Mouse (Mus musculus): ENCODE results near the gene Fgfr4. TPM values are rescaled to one million over a fixed set of nuclear protein-coding genes. Genes with fewer than 3 reads are reported as not detected.
"Not testable (repeated sequence)": the region's sequence is repeated elsewhere in the genome, so short reads cannot be mapped to it uniquely, and the experiment has no call there.

Fgfr4 gene
- polyA plus RNA-seq, 1 experiment = not detected

DNA sequence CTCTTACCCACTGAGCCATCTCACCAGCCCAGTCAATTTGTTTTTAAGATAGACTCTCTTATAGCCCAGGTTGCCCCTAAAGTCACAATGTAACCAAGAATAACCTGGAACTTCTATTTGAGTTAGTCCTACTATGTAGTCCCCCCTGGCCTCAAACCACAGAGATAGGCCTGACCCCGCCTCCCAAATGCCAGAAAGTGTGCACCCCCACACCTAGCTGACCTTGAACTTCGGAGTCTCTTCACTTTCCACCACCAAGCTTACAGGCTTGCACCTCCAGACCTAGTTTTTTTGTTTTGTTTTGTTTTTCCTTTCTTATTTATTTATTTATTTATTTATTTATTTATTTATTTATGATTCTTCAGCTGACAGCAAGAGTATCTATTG is 29.3 kb downstream of the Fgfr4 start:
- Histone ChIP-seq H3K4me3 (ENCODE audit: insufficient read depth, low read depth, low read length) (peak overlapping the region; percentile 47), H3K27ac (ENCODE audit: insufficient read depth, low read depth, low read length) (no peak overlapping the region), H3K4me1 (ENCODE audit: control insufficient read depth, insufficient read depth, low read length) (peaks cover 6% of the 10 kb centered on the region)
- no peak for TF ChIP-seq POLR2A (IDR thresholded peaks at IDR 0.05; ENCODE audit: insufficient read depth, low read depth, low read length)
- WGBS = 91% methylated on average over 2 of the region's 2 CpGs

DNA sequence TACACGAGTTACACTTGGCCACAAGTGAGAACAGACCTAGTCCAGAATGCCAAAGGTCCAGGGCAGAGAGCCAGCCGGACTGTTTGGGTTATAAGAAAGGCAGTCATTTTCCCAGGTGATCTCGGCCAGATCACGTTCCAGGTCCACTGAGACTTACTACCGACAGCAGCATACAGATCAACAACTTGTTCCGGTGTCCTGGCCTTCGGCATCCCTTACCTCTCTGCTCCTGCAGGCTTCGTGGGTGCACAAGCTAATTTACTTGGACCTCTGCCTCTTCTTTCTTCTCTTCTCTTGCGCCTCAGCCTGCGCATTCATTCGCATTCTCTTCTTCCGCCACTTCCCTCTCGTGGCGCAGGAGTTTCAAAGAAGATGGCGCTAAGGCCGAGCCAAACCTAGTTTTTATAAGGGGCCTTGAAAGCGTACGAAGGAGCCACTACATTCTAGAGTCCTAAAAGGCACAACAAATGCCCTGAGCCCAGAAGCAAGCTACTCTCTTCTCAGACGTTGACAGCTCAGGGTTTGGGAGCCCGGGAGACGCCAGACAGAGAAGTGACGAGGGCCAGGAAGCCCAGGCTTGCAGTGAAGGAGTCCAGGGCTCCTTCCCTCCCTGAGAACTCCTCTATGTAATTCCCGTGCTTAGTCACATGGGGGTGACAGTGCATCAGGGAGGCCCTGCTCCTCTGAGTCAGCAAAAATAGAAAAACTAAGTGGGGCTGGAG is 29.9 kb downstream of the Fgfr4 start:
- TF ChIP-seq POLR2A (IDR thresholded peaks at IDR 0.05; ENCODE audit: insufficient read depth, low read depth, low read length) (no peak), CTCF (IDR thresholded peaks at IDR 0.05; ENCODE audit: insufficient read depth, low read depth, low read length) (peak; percentile 31)
- H3K4me3 ChIP-seq (ENCODE audit: insufficient read depth, low read depth, low read length) = peak overlapping the region; percentile 47
- H3K27ac ChIP-seq (ENCODE audit: insufficient read depth, low read depth, low read length) = peak overlapping the region; percentile 74
- H3K4me1 ChIP-seq (ENCODE audit: control insufficient read depth, insufficient read depth, low read length) = peaks cover 6% of the 10 kb centered on the region
- 4% methylated on average over 23 of the region's 23 CpGs for WGBS

- Histone ChIP-seq H3K4me1 (ENCODE audit: control insufficient read depth, insufficient read depth, low read length) (peaks cover 6% of the 10 kb centered on the region), H3K4me3 (ENCODE audit: insufficient read depth, low read depth, low read length) (no peak overlapping the region), H3K27ac (ENCODE audit: insufficient read depth, low read depth, low read length) (no peak overlapping the region)
- WGBS = 85% methylated on average over 6 of the region's 6 CpGs
- no peak for TF ChIP-seq CTCF (IDR thresholded peaks at IDR 0.05; ENCODE audit: insufficient read depth, low read depth, low read length)
- TF ChIP-seq POLR2A (IDR thresholded peaks at IDR 0.05; ENCODE audit: insufficient read depth, low read depth, low read length) = no peak
Measured at GRCm38 (mm10) chr13:55183382-55183781, 30.9 kb downstream of the Fgfr4 start.

DNA sequence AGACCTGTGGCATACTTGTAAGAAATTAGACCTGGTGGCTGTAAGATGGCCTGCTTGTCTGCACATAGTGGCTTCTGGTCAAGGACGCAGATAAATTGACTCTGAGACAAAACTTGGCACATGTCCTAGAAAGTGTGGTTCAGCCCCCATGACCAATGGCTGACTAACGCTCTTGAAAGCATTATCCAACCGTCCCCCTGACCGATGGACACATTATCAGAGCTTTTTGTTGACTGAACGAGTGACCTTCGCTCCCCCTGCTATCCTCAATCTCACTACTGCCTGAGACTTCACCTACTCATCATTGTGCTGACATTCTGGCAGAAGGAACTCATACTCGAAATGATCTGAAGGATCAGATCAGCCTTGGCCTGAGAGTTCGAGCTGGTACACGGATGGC is 34.6 kb downstream of the Fgfr4 start:
- 73% methylated on average over 6 of the region's 9 CpGs for WGBS
- not testable (repeated sequence) for H3K27ac ChIP-seq (ENCODE audit: insufficient read depth, low read depth, low read length); H3K4me3 ChIP-seq (ENCODE audit: insufficient read depth, low read depth, low read length); H3K4me1 ChIP-seq (ENCODE audit: control insufficient read depth, insufficient read depth, low read length)

- WGBS = 6% methylated on average over 12 of the region's 12 CpGs
- Histone ChIP-seq H3K27ac (ENCODE audit: insufficient read depth, low read depth, low read length) (peak overlapping the region; percentile 6; the same call in 1 of the 2 replicates), H3K4me3 (ENCODE audit: insufficient read depth, low read depth, low read length) (peak overlapping the region; percentile 55), H3K4me1 (ENCODE audit: control insufficient read depth, insufficient read depth, low read length) (peaks cover 5% of the 10 kb centered on the region)
- TF ChIP-seq CTCF (IDR thresholded peaks at IDR 0.05; ENCODE audit: insufficient read depth, low read depth, low read length) = no peak
- no peak for TF ChIP-seq POLR2A (IDR thresholded peaks at IDR 0.05; ENCODE audit: insufficient read depth, low read depth, low read length)
Measured at GRCm38 (mm10) chr13:55189531-55190107, 37.2 kb downstream of the Fgfr4 start.

DNA sequence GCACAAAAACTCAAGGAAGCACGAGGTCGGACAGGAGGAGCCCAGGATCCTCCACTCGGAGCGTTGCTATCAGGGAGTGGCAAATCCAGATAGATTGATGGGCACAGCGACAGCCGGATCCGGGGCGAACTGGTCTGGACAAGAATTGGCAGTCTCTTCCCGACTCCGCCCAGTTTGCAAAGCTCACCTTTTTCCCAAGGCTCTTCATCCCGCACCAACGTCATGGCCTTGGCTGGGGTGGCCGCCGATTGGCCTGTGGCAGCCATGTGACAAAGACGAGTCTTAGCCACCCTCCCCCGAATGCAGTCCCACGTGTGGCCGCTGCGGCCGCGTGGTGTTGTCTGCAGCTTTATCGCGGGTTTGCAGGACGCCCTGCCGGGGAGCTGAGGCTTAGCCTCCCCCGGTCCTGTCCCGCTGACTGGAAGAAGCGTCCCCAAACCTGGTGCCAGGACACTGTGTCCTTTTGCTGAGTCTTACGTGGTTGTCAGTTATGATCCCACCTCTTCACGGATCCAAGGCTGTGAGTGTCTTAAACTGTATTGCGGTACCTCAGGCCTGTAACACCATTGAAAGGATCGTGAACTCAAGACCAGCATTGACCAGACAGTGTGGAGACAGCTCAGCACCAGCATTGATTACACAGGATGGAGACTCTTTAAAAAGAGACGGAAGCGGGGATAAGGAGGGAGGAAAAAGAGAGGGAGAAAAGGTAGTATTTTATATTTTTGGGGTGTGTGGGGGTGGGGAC is 37.9 kb downstream of the Fgfr4 start:
- Histone ChIP-seq H3K27ac (ENCODE audit: insufficient read depth, low read depth, low read length) (peak overlapping the region; percentile 6; the same call in 1 of the 2 replicates), H3K4me3 (ENCODE audit: insufficient read depth, low read depth, low read length) (peak overlapping the region; percentile 55), H3K4me1 (ENCODE audit: control insufficient read depth, insufficient read depth, low read length) (peaks cover 5% of the 10 kb centered on the region)
- peak; percentile 71 for TF ChIP-seq CTCF (IDR thresholded peaks at IDR 0.05; ENCODE audit: insufficient read depth, low read depth, low read length)
- TF ChIP-seq POLR2A (IDR thresholded peaks at IDR 0.05; ENCODE audit: insufficient read depth, low read depth, low read length) = peak; percentile 52
- WGBS = 2% methylated on average over 34 of the region's 34 CpGs

GRCm38 (mm10) chr13:55191535-55191934 is 39.1 kb downstream of the Fgfr4 start:
- Histone ChIP-seq H3K4me1 (ENCODE audit: control insufficient read depth, insufficient read depth, low read length) (peaks cover 5% of the 10 kb centered on the region), H3K27ac (ENCODE audit: insufficient read depth, low read depth, low read length) (no peak overlapping the region)
- WGBS = 96% methylated on average over 5 of the region's 5 CpGs

GRCm38 (mm10) chr13:55202758-55203157 is 50.3 kb downstream of the Fgfr4 start:
- H3K4me1 ChIP-seq (ENCODE audit: control insufficient read depth, insufficient read depth, low read length); H3K4me3 ChIP-seq (ENCODE audit: insufficient read depth, low read depth, low read length); H3K27ac ChIP-seq (ENCODE audit: insufficient read depth, low read depth, low read length): not testable (repeated sequence)
- WGBS = 89% methylated on average over 4 of the region's 4 CpGs

More at GRCm38 (mm10) chr13:55191535-55191934, 39.1 kb downstream of the Fgfr4 start:
- no peak overlapping the region for H3K4me3 ChIP-seq (ENCODE audit: insufficient read depth, low read depth, low read length)
- TF ChIP-seq POLR2A (IDR thresholded peaks at IDR 0.05; ENCODE audit: insufficient read depth, low read depth, low read length) = no peak
- TF ChIP-seq CTCF (IDR thresholded peaks at IDR 0.05; ENCODE audit: insufficient read depth, low read depth, low read length) = no peak

- Histone ChIP-seq H3K4me1 (ENCODE audit: control insufficient read depth, insufficient read depth, low read length) (no peaks in the 10 kb centered on the region), H3K4me3 (ENCODE audit: insufficient read depth, low read depth, low read length) (no peak overlapping the region), H3K27ac (ENCODE audit: insufficient read depth, low read depth, low read length) (no peak overlapping the region)
- TF ChIP-seq POLR2A (IDR thresholded peaks at IDR 0.05; ENCODE audit: insufficient read depth, low read depth, low read length) = no peak
- no peak for TF ChIP-seq CTCF (IDR thresholded peaks at IDR 0.05; ENCODE audit: insufficient read depth, low read depth, low read length)
- 84% methylated on average over 9 of the region's 9 CpGs for WGBS
Measured at GRCm38 (mm10) chr13:55203740-55204139, 51.3 kb downstream of the Fgfr4 start.
